Mouse (Mus musculus): ENCODE measurements around the gene Fmod.

GRCm38 (mm10) chr1:134037172-134037571, at the start of gene Fmod:
- no peak for TF ChIP-seq CTCF (IDR thresholded peaks at IDR 0.05; ENCODE audit: low read depth)
- no peak for TF ChIP-seq EP300 (IDR thresholded peaks at IDR 0.05; ENCODE audit: low read depth)

Data from liver, embryonic 14.5 days (tissue).